Mouse (Mus musculus) thymus, adult 2 months (tissue): ENCODE measurements around the gene Zfp276. TPM values are rescaled to one million over a fixed set of nuclear protein-coding genes. Genes with fewer than 3 reads are reported as not detected.
A peak's percentile ranks its signal among the peaks of the same experiment; 100 is the strongest.

Experiments
- DNase-seq: peaks from one replicate; pipeline ENCODE4 v3.0.0; 2021
- H3K27ac ChIP-seq: fragments of 200-500 bp; 2 replicates; pipeline ENCODE4 v1.5.1; 2012; ENCODE audit warnings: low read length, control low read depth; ENCODE audit not compliant: control insufficient read depth, insufficient read depth
- H3K27me3 ChIP-seq: fragments of 200-500 bp; 2 replicates; pipeline ENCODE4 v1.6.1; 2012; ENCODE audit warnings: mild to moderate bottlenecking, low read length, moderate library complexity, mixed read lengths; ENCODE audit not compliant: control insufficient read depth, insufficient read depth
- H3K36me3 ChIP-seq: fragments of 200-500 bp; 2 replicates; pipeline ENCODE4 v1.6.1; 2012; ENCODE audit warnings: mild to moderate bottlenecking, low read length, moderate library complexity; ENCODE audit not compliant: control insufficient read depth, insufficient read depth
- H3K4me1 ChIP-seq: fragments of 200-500 bp; replicated peaks from 2 replicates; pipeline ENCODE4 v1.6.1; 2012; ENCODE audit warnings: low read length; ENCODE audit not compliant: control insufficient read depth, insufficient read depth
- H3K4me3 ChIP-seq: fragments of 200-500 bp; 2 replicates; pipeline ENCODE4 v1.5.1; 2012; ENCODE audit warnings: mild to moderate bottlenecking, low read length, control low read depth, moderate library complexity; ENCODE audit not compliant: control insufficient read depth, insufficient read depth
- CTCF ChIP-seq: fragments of 200-500 bp; IDR thresholded peaks from 2 replicates; pipeline ENCODE4 v1.5.1; 2012; ENCODE audit warnings: mild to moderate bottlenecking, control low read depth, low read length, moderate library complexity, borderline replicate concordance; ENCODE audit not compliant: control insufficient read depth, poor library complexity, insufficient read depth; ENCODE audit errors: extremely low read depth
- POLR2A ChIP-seq: fragments of 200-500 bp; IDR thresholded peaks from 2 replicates; pipeline ENCODE4 v1.6.1; 2012; ENCODE audit warnings: mild to moderate bottlenecking, low read length, control low read depth, moderate library complexity; ENCODE audit not compliant: control insufficient read depth, poor library complexity, insufficient read depth; ENCODE audit errors: extremely low read depth
- WGBS: fragments of 180-500 bp; shearing (Covaris S2); methylation state at CpG from one replicate; pipeline ENCODE4 v1.1.7; 2018; 5-methylcytosine and 5-hydroxymethylcytosine counted together
- polyA plus RNA-seq: library from polyadenylated mRNA; depleted of rRNA; stranded (reverse); fragments of >200 nt; gene quantifications from 2 replicates; pipeline ENCODE4 v1.2.3, GENCODE M21; 2012

The Zfp276 gene
- polyA plus RNA-seq, 1 experiment: 82.4 TPM

DNA sequence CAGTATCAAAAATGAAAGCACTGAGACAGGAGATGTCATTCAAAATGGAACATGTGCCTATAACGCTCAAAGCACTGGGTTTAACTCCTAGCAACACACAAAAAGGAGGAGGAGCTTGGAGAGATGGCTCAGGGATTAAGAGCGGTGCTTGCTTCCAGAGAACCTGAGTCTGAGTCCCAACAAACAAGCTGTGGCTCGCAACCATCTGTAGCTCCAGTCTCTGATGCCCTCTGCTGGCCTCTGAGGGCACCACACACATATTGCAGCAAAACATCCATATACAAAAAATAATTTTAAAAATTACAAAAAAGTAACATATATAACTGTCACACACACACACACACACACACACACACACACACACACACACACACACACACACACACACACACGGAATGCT is 36.2 kb downstream of the Zfp276 start:
- H3K36me3 ChIP-seq: no peaks in the 10 kb centered on the region
- TF ChIP-seq POLR2A (no peak), CTCF (peak; percentile 17; the same call in 1 of the 2 replicates)

DNA sequence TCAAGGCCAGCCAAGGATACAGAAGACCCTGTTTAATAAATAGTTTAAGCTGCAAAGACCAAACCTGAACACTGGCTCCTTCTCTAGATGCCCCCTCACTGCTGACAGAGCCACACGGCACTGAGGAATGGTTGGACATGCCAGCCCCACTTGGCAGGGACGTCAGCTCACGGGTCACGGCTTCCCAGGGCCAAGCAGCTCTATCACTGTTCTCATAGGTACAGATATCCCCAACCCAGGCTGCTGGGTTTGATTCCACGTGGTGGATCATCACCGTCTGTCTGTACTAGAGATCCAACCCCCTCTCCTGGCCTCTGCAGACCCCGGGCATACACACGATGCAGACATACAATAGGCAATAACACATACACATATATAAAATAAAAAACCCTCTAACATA is 36.7 kb downstream of the Zfp276 start:
- H3K27ac ChIP-seq: no peak overlapping the region
- DNase-seq: no peak
- WGBS: 97% methylated on average over 8 of the region's 8 CpGs

More for the DNA sequence above, 36.2 kb downstream of the Zfp276 start:
- Histone ChIP-seq H3K27me3 (no peaks in the 10 kb centered on the region), H3K4me3 (no peak overlapping the region), H3K27ac (no peak overlapping the region), H3K4me1 (no peaks in the 10 kb centered on the region)
- WGBS: 91% methylated on average over 4 of the region's 4 CpGs
- peak; percentile 22 for DNase-seq

GRCm38 (mm10) chr8:123291716-123292115 is 37.7 kb downstream of the Zfp276 start:
- WGBS: 92% methylated on average over 8 of the region's 8 CpGs
- no peak for DNase-seq
- no peaks in the 10 kb centered on the region for H3K36me3 ChIP-seq
- no peak for TF ChIP-seq CTCF
- no peak for TF ChIP-seq POLR2A
- no peak overlapping the region for H3K4me3 ChIP-seq
- no peaks in the 10 kb centered on the region for H3K4me1 ChIP-seq
- no peaks in the 10 kb centered on the region for H3K27me3 ChIP-seq
- no peak overlapping the region for H3K27ac ChIP-seq

More for the DNA sequence above, 36.7 kb downstream of the Zfp276 start:
- no peak for TF ChIP-seq POLR2A
- H3K4me3 ChIP-seq: no peak overlapping the region
- H3K36me3 ChIP-seq: no peaks in the 10 kb centered on the region
- H3K27me3 ChIP-seq: no peaks in the 10 kb centered on the region
- no peaks in the 10 kb centered on the region for H3K4me1 ChIP-seq

DNA sequence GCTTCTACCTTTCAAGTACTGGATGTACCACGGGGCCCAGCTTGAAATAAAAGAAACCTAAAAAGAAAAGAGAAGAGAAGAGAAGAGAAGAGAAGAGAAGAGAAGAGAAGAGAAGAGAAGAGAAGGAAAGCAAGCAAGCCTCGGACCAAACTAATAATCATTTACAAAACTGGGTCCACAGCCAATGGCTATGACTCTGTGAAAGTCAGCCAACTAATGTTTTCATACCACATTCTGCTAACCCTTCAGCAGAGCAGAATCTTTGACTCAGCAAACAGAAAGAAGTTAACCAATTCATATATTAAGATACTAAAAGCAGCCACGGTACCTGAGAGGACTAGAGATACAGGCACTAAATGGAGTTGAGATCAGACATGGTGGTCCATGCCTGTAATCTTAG is 38.3 kb downstream of the Zfp276 start:
- no peak for TF ChIP-seq POLR2A
- TF ChIP-seq CTCF: no peak
- H3K27ac ChIP-seq: no peak overlapping the region
- no peaks in the 10 kb centered on the region for H3K27me3 ChIP-seq
- WGBS: 82% methylated on average over 3 of the region's 3 CpGs
- H3K4me1 ChIP-seq: no peaks in the 10 kb centered on the region
- no peaks in the 10 kb centered on the region for H3K36me3 ChIP-seq
- no peak overlapping the region for H3K4me3 ChIP-seq
- DNase-seq: no peak

DNA sequence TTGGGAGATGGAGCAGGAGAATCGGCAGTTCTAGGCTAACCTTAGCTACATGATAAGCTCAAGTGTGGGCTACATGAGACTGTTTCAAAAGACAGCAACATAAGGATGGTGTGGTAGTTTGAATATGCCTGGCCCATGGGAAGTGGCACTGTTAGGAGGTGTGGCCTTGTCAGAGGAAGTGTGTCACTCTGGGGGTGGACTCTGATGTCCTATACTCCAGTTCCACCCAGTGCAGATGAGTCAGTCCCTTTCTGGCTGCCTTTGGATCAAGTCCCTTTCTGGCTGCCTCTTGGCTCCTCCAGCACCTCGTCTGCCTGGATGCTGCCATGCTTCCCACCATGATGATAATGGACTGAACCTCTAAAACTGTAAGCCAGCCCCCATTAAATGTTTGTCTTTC is 38.8 kb downstream of the Zfp276 start:
- Histone ChIP-seq H3K36me3 (no peaks in the 10 kb centered on the region), H3K4me3 (no peak overlapping the region), H3K27me3 (no peaks in the 10 kb centered on the region), H3K4me1 (no peaks in the 10 kb centered on the region), H3K27ac (no peak overlapping the region)
- no peak for TF ChIP-seq POLR2A
- TF ChIP-seq CTCF: no peak
- DNase-seq: no peak
- 93% methylated on average over 2 of the region's 2 CpGs for WGBS

DNA sequence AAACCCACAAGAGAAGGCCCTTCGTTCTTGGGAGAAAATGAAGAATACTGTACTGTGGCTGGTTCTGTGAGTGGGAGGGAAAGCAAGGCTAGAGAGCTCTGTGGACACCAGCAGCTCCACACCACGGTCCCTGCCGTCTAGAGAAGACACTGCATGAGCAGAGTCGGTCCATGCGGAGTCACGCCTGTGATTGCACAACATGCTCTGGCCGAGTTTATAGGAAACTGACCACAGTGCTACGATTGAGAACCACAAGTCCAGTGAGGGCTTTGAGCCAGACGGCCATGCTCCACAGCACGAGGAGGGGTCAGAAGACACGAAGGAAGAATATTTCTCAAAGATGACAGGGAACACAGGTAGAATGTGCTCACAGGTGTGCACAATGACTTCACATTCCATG is 44.3 kb downstream of the Zfp276 start:
- 94% methylated on average over 11 of the region's 11 CpGs for WGBS
- Histone ChIP-seq H3K4me3 (no peak overlapping the region), H3K27me3 (no peaks in the 10 kb centered on the region), H3K4me1 (no peaks in the 10 kb centered on the region), H3K36me3 (0 out of 2 replicates have a peak, but pooled peaks cover 3% of the 10 kb centered on the region), H3K27ac (no peak overlapping the region)
- TF ChIP-seq POLR2A: no peak
- TF ChIP-seq CTCF: no peak
- no peak for DNase-seq

- WGBS: 84% methylated on average over 4 of the region's 4 CpGs
- Histone ChIP-seq H3K4me1 (no peaks in the 10 kb centered on the region), H3K36me3 (peaks cover 7% of the 10 kb centered on the region; the same call in 1 of the 2 replicates), H3K27ac (no peak overlapping the region), H3K27me3 (no peaks in the 10 kb centered on the region), H3K4me3 (no peak overlapping the region)
- DNase-seq: no peak
- no peak for TF ChIP-seq CTCF
- no peak for TF ChIP-seq POLR2A
Observed at GRCm38 (mm10) chr8:123308738-123309137, 54.7 kb downstream of the Zfp276 start.
